Mouse (Mus musculus) ES-Bruce4 (cell line): ENCODE results near the gene Chsy1. TPM values are rescaled to one million over a fixed set of nuclear protein-coding genes. Genes with fewer than 3 reads are reported as not detected.

Source experiments
- H3K27ac ChIP-seq: 2 replicates; pipeline ENCODE4 v1.5.1; 2012; ENCODE audit warnings: low read length, inconsistent platforms; ENCODE audit not compliant: insufficient read depth
- H3K27me3 ChIP-seq: 2 replicates; pipeline ENCODE4 v1.6.1; 2012; ENCODE audit warnings: mild to moderate bottlenecking, low read length, inconsistent platforms; ENCODE audit not compliant: control insufficient read depth, poor library complexity, insufficient read depth, severe bottlenecking
- H3K36me3 ChIP-seq: 2 replicates; pipeline ENCODE4 v1.6.1; 2012; ENCODE audit warnings: inconsistent platforms, mild to moderate bottlenecking, low read length, moderate library complexity; ENCODE audit not compliant: control insufficient read depth, poor library complexity, insufficient read depth, severe bottlenecking
- H3K4me1 ChIP-seq: one replicate; pipeline ENCODE4 v1.8.1; 2011; ENCODE audit warnings: low read length; ENCODE audit not compliant: control insufficient read depth, insufficient read depth
- H3K4me3 ChIP-seq: 2 replicates; pipeline ENCODE4 v1.5.1; 2011; ENCODE audit warnings: low read depth, mild to moderate bottlenecking, low read length
- H3K9ac ChIP-seq: 2 replicates; pipeline ENCODE4 v1.6.1; 2012; ENCODE audit warnings: low read depth, mild to moderate bottlenecking, inconsistent platforms; ENCODE audit not compliant: poor library complexity, severe bottlenecking
- H3K9me3 ChIP-seq: replicated peaks from 2 replicates; pipeline ENCODE4 v1.6.1; 2012; ENCODE audit warnings: mild to moderate bottlenecking, low read length, inconsistent platforms; ENCODE audit not compliant: control insufficient read depth, poor library complexity, insufficient read depth, severe bottlenecking
- CTCF ChIP-seq: IDR thresholded peaks from one replicate; pipeline ENCODE4 v1.8.1; 2011; ENCODE audit warnings: low read depth, low read length
- EP300 ChIP-seq: IDR thresholded peaks from 2 replicates; pipeline ENCODE4 v1.6.1; 2011; ENCODE audit warnings: low read depth, low read length; ENCODE audit not compliant: insufficient read depth
- POLR2A ChIP-seq: IDR thresholded peaks from one replicate; pipeline ENCODE4 v1.8.1; 2011; ENCODE audit warnings: low read length; ENCODE audit not compliant: insufficient read depth
- polyA plus RNA-seq: library from polyadenylated mRNA; stranded (reverse); fragments of >200 nt; gene quantifications from 2 replicates; pipeline ENCODE4 v1.2.4, GENCODE M21; 2011; ENCODE audit warnings: low read depth; ENCODE audit not compliant: missing spikeins, insufficient read depth, insufficient read length

Gene Chsy1
- polyA plus RNA-seq, 1 experiment, result 25.8 TPM

- H3K9me3 ChIP-seq, result no peaks in the 10 kb centered on the region
- H3K27ac ChIP-seq, result no peak overlapping the region
- H3K9ac ChIP-seq, result no peak overlapping the region
- no peak overlapping the region for H3K4me3 ChIP-seq
- H3K36me3 ChIP-seq, result no peaks in the 10 kb centered on the region
- TF ChIP-seq CTCF, result no peak
- TF ChIP-seq EP300, result no peak
- TF ChIP-seq POLR2A, result no peak
- no peaks in the 10 kb centered on the region for H3K4me1 ChIP-seq
- 0 out of 2 replicates have a peak, but pooled peaks cover 2% of the 10 kb centered on the region for H3K27me3 ChIP-seq
Measured at GRCm38 (mm10) chr7:66113561-66113960, 4.2 kb downstream of the Chsy1 start.

GRCm38 (mm10) chr7:66115821-66116343 lies 6.6 kb downstream of the Chsy1 start:
- no peaks in the 10 kb centered on the region for H3K9me3 ChIP-seq
- H3K4me1 ChIP-seq, result no peaks in the 10 kb centered on the region
- TF ChIP-seq CTCF (no peak), EP300 (no peak), POLR2A (no peak)
- no peak overlapping the region for H3K9ac ChIP-seq
- no peak overlapping the region for H3K27ac ChIP-seq
- H3K27me3 ChIP-seq, result no peaks in the 10 kb centered on the region
- H3K36me3 ChIP-seq, result no peaks in the 10 kb centered on the region
- no peak overlapping the region for H3K4me3 ChIP-seq

- no peak for TF ChIP-seq CTCF
- no peak for TF ChIP-seq POLR2A
- no peak for TF ChIP-seq EP300
- Histone ChIP-seq H3K27ac (no peak overlapping the region), H3K4me1 (no peaks in the 10 kb centered on the region), H3K27me3 (no peaks in the 10 kb centered on the region), H3K9me3 (no peaks in the 10 kb centered on the region), H3K4me3 (no peak overlapping the region), H3K9ac (no peak overlapping the region), H3K36me3 (no peaks in the 10 kb centered on the region)
Measured at GRCm38 (mm10) chr7:66116906-66117482, 7.7 kb downstream of the Chsy1 start.

- no peaks in the 10 kb centered on the region for H3K4me1 ChIP-seq
- H3K9ac ChIP-seq, result no peak overlapping the region
- H3K4me3 ChIP-seq, result no peak overlapping the region
- H3K9me3 ChIP-seq, result no peaks in the 10 kb centered on the region
- no peaks in the 10 kb centered on the region for H3K36me3 ChIP-seq
- H3K27me3 ChIP-seq, result no peaks in the 10 kb centered on the region
- no peak for TF ChIP-seq CTCF
- TF ChIP-seq POLR2A, result no peak
- no peak for TF ChIP-seq EP300
- no peak overlapping the region for H3K27ac ChIP-seq
Measured at GRCm38 (mm10) chr7:66118046-66118445, 8.7 kb downstream of the Chsy1 start.

- Histone ChIP-seq H3K9me3 (no peaks in the 10 kb centered on the region), H3K27me3 (no peaks in the 10 kb centered on the region), H3K4me3 (no peak overlapping the region), H3K4me1 (no peaks in the 10 kb centered on the region), H3K9ac (no peak overlapping the region), H3K36me3 (no peaks in the 10 kb centered on the region), H3K27ac (no peak overlapping the region)
- TF ChIP-seq POLR2A, result no peak
- TF ChIP-seq CTCF, result no peak
- no peak for TF ChIP-seq EP300
Measured at GRCm38 (mm10) chr7:66118796-66119195, 9.5 kb downstream of the Chsy1 start.

- H3K4me3 ChIP-seq, result no peak overlapping the region
- H3K27me3 ChIP-seq, result no peaks in the 10 kb centered on the region
- H3K27ac ChIP-seq, result no peak overlapping the region
- H3K4me1 ChIP-seq, result no peaks in the 10 kb centered on the region
- no peak overlapping the region for H3K9ac ChIP-seq
- H3K9me3 ChIP-seq, result no peaks in the 10 kb centered on the region
- H3K36me3 ChIP-seq, result no peaks in the 10 kb centered on the region
- TF ChIP-seq EP300 (no peak), CTCF (no peak), POLR2A (no peak)
Measured at GRCm38 (mm10) chr7:66120139-66120538, 10.8 kb downstream of the Chsy1 start.
